Mouse (Mus musculus) thymus, adult 2 months (tissue): ENCODE data around the gene Ccnj.

ENCODE experiments used
- CTCF ChIP-seq: fragments of 200-500 bp; IDR thresholded peaks from 2 replicates; pipeline ENCODE4 v1.5.1; 2012; ENCODE audit warnings: mild to moderate bottlenecking, control low read depth, low read length, moderate library complexity, borderline replicate concordance; ENCODE audit not compliant: control insufficient read depth, poor library complexity, insufficient read depth; ENCODE audit errors: extremely low read depth
- POLR2A ChIP-seq: fragments of 200-500 bp; IDR thresholded peaks from 2 replicates; pipeline ENCODE4 v1.6.1; 2012; ENCODE audit warnings: mild to moderate bottlenecking, low read length, control low read depth, moderate library complexity; ENCODE audit not compliant: control insufficient read depth, poor library complexity, insufficient read depth; ENCODE audit errors: extremely low read depth

GRCm38 (mm10) chr19:40881700-40882099 is 50.6 kb downstream of the Ccnj start:
- TF ChIP-seq CTCF (no peak), POLR2A (no peak)
